Mouse (Mus musculus) gastrocnemius, adult 2 months (tissue): Measurements from ENCODE around the gene Ptprcap. TPM values are rescaled to one million over a fixed set of nuclear protein-coding genes. Genes with fewer than 3 reads are reported as not detected.

ENCODE experiments used
- DNase-seq: peaks from one replicate; pipeline ENCODE4 v3.0.0; 2022
- H3K27ac ChIP-seq: fragments of 200-600 bp; 2 replicates; pipeline ENCODE4 v1.8.1; 2022; ENCODE audit warnings: mild to moderate bottlenecking
- H3K4me3 ChIP-seq: fragments of 200-600 bp; 2 replicates; pipeline ENCODE4 v1.8.1; 2022; ENCODE audit warnings: mild to moderate bottlenecking, moderate library complexity
- CTCF ChIP-seq: fragments of 200-600 bp; IDR thresholded peaks from 2 replicates; pipeline ENCODE4 v1.8.1; 2022; ENCODE audit warnings: antibody characterized with exemption, mild to moderate bottlenecking, moderate library complexity
- intact Hi-C: fragments of 180-260 bp; cut with DNase I; formaldehyde crosslinking; loops from one replicate; pipeline ENCODE4 v1.15.1; 2025
- total RNA-seq, 2 experiments: library from RNA; stranded (reverse); gene quantifications; 2 replicates each; pipeline ENCODE4 v1.2.3; 2021

Ptprcap gene
- total RNA-seq, 2 experiments from 2014 or later, result 0.43 TPM; not detected in 1

GRCm38 (mm10) chr19:4151898-4152297, 1.5 kb upstream of the Ptprcap start:
- intact Hi-C loops, result no loop called here
- Histone ChIP-seq H3K27ac (no peak overlapping the region), H3K4me3 (no peak overlapping the region)
- TF ChIP-seq CTCF, result no peak
- no peak for DNase-seq

- TF ChIP-seq CTCF, result no peak
- no peak overlapping the region for H3K4me3 ChIP-seq
- H3K27ac ChIP-seq, result no peak overlapping the region
- no peak for DNase-seq
- intact Hi-C loops, result no loop called here
These were observed 766 bp upstream of the Ptprcap start for GRCm38 (mm10) chr19:4152445-4153231.

- intact Hi-C loops, result no loop called here
- H3K4me3 ChIP-seq, result no peak overlapping the region
- H3K27ac ChIP-seq, result 0 out of 2 replicates have a peak overlapping the region, but pooled peaks have one; percentile 8
- no peak for TF ChIP-seq CTCF
- no peak for DNase-seq
These were observed 1.2 kb downstream of the Ptprcap start for GRCm38 (mm10) chr19:4154437-4155222.

- intact Hi-C loops, result no loop called here
- no peak for DNase-seq
These were observed 2.0 kb downstream of the Ptprcap start for GRCm38 (mm10) chr19:4155223-4156072.

GRCm38 (mm10) chr19:4156073-4156579, 2.7 kb downstream of the Ptprcap start:
- H3K27ac ChIP-seq, result no peak overlapping the region
- DNase-seq, result no peak
- no peak for TF ChIP-seq CTCF
- no peak overlapping the region for H3K4me3 ChIP-seq
- intact Hi-C loops, result no loop called here

More at GRCm38 (mm10) chr19:4155223-4156072, 2.0 kb downstream of the Ptprcap start:
- H3K27ac ChIP-seq, result no peak overlapping the region
- no peak overlapping the region for H3K4me3 ChIP-seq
- no peak for TF ChIP-seq CTCF

- TF ChIP-seq CTCF, result no peak
- no peak overlapping the region for H3K27ac ChIP-seq
- intact Hi-C loops, result no loop called here
- no peak overlapping the region for H3K4me3 ChIP-seq
- DNase-seq, result no peak
These were observed 3.4 kb downstream of the Ptprcap start for GRCm38 (mm10) chr19:4156771-4157170.

GRCm38 (mm10) chr19:4159049-4159448, 5.6 kb downstream of the Ptprcap start:
- no peak for TF ChIP-seq CTCF
- Histone ChIP-seq H3K27ac (no peak overlapping the region), H3K4me3 (no peak overlapping the region)
- intact Hi-C loops, result no loop called here
- no peak for DNase-seq

GRCm38 (mm10) chr19:4162646-4163542, 9.5 kb downstream of the Ptprcap start, which contains the start of gene Rps6kb2:
Gene Rps6kb2 (minus strand): TSS chr19:4163354.
- H3K4me3 ChIP-seq, result peak within 1 kb of the TSS; percentile 83
- no peak for TF ChIP-seq CTCF
- H3K27ac ChIP-seq, result peak within 1 kb of the TSS; percentile 98
- DNase-seq, result peak; percentile 97
- intact Hi-C loops, result loop anchor here (5.0 kb wide), 1 partner anchor 36 kb away; the partner anchor contains the start of gene Aip

GRCm38 (mm10) chr19:4163543-4163887, 10.1 kb downstream of the Ptprcap start:
- intact Hi-C loops, result loop anchor here (5.0 kb wide), 1 partner anchor 36 kb away; the partner anchor contains the start of gene Aip
- no peak for TF ChIP-seq CTCF
- no peak for DNase-seq
- Histone ChIP-seq H3K4me3 (peak overlapping the region; percentile 83), H3K27ac (peak overlapping the region; percentile 98)

GRCm38 (mm10) chr19:4164100-4164499, 10.7 kb downstream of the Ptprcap start:
- no peak for TF ChIP-seq CTCF
- intact Hi-C loops, result loop anchor here (5.0 kb wide), 1 partner anchor 37 kb away; the partner anchor contains the start of gene Aip
- no peak for DNase-seq
- no peak overlapping the region for H3K4me3 ChIP-seq
- H3K27ac ChIP-seq, result no peak overlapping the region; the same call in 1 of the 2 replicates

- H3K4me3 ChIP-seq, result no peak overlapping the region
- no peak for DNase-seq
- intact Hi-C loops, result loop anchor here (5.0 kb wide), 1 partner anchor 37 kb away; the partner anchor contains the start of gene Aip
- H3K27ac ChIP-seq, result peak overlapping the region; percentile 31; the same call in 1 of the 2 replicates
- no peak for TF ChIP-seq CTCF
These were observed 11.3 kb downstream of the Ptprcap start for GRCm38 (mm10) chr19:4164721-4165120.
